Mouse (Mus musculus): ENCODE measurements around the gene Mcpt8. TPM values are rescaled to one million over a fixed set of nuclear protein-coding genes. Genes with fewer than 3 reads are reported as not detected.

Mcpt8 gene
- polyA plus RNA-seq (2012; rRNA removed) = not detected in 2 replicates

DNA sequence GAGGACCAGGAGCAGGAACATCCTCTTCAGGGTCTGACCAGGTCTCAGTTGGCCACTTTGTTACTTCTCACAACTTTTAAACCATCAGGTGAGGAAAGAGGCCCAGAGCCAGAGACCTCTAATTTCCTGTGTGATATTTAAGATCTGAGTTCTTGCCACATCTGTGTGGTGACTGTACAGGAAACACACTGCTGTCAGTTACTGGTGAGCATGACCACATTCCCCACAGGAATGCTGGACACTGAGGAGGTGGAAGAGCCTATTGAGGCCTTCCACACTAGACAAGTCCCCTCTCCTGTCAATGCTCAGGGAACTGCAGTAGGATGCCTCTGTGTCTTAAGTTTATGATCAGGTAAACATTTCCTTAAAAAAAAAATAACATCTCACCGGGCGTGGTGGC is at the start of gene Mcpt8:
Mcpt8 (minus strand) TSS at position 107 of the 400 bp plus-strand sequence.

GRCm38 (mm10) chr14:56132508-56132907 is 47.4 kb upstream of the Mcpt8 start, which contains the start of gene Gzmd:
Gene Gzmd (minus strand): TSS chr14:56132608.

GRCm38 (mm10) chr14:56120525-56120924 is 35.5 kb upstream of the Mcpt8 start, which contains the start of gene Gzme:
Gene Gzme (minus strand): TSS chr14:56120625.

DNA sequence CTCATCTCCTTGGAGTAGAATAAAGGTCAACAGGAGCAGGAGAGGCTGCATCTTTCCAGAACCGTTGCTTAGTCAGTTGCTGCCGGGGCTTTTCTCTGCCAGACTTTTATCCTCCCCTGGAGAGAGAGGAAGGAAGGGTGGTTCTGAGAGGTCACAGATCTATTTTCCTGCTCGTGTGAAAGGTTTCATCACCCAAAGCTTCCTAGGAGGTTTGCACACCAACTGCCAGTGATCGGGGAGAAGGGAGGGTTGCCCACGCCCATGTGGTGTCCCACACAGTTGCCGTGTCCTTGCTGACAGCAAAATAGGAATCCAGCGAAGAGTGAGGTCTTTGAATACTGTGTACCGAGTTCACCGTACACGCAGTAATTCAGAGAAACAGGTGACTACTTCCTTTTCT is 17.3 kb upstream of the Mcpt8 start, which contains the start of gene Ctsg:
Ctsg (minus strand) TSS at position 189 of the 400 bp plus-strand sequence.

GRCm38 (mm10) chr14:56062213-56062612 is 22.9 kb downstream of the Mcpt8 start, which contains the start of gene Mcpt4:
Gene Mcpt4 (minus strand): TSS chr14:56062313.

GRCm38 (mm10) chr14:56041792-56042191 is 43.3 kb downstream of the Mcpt8 start, which contains the start of gene Mcpt2:
Gene Mcpt2 (plus strand): TSS chr14:56042041.

Other genes with a start within 250 kb of the Mcpt8 start
- gene Nynrin, start 231.3 kb downstream of the Mcpt8 start, polyA plus RNA-seq (2012; rRNA removed) = 1.7 and 2.3 TPM in 2 replicates
- 0.11 and 0.34 TPM in 2 replicates for gene Cbln3, start 200.9 kb downstream of the Mcpt8 start, polyA plus RNA-seq (2012; rRNA removed)
- 13.9 and 14.7 TPM in 2 replicates for gene Khnyn, start 200.3 kb downstream of the Mcpt8 start, polyA plus RNA-seq (2012; rRNA removed)
- gene Sdr39u1, start 185.0 kb downstream of the Mcpt8 start, polyA plus RNA-seq (2012; rRNA removed) = 17.2 and 19.5 TPM in 2 replicates
- gene Cma1, start 140.6 kb downstream of the Mcpt8 start, polyA plus RNA-seq (2012; rRNA removed) = 1.3 and 3.1 TPM in 2 replicates
- not detected in 2 replicates for gene Cma2, start 134.3 kb downstream of the Mcpt8 start, polyA plus RNA-seq (2012; rRNA removed)
- gene Mcpt1, start 67.3 kb downstream of the Mcpt8 start, polyA plus RNA-seq (2012; rRNA removed) = 16.9 and 47.6 TPM in 2 replicates
- gene Mcpt9, start 54.8 kb downstream of the Mcpt8 start, polyA plus RNA-seq (2012; rRNA removed) = not detected in 2 replicates
- gene Mcpt2, start 43.2 kb downstream of the Mcpt8 start, polyA plus RNA-seq (2012; rRNA removed) = 7.9 and 8.6 TPM in 2 replicates
- 1.5 and 2.9 TPM in 2 replicates for gene Mcpt4, start 23.0 kb downstream of the Mcpt8 start, polyA plus RNA-seq (2012; rRNA removed)
- gene Ctsg, start 17.3 kb upstream of the Mcpt8 start, polyA plus RNA-seq (2012; rRNA removed) = not detected in 2 replicates
- not detected in 2 replicates for gene Gzme, start 35.4 kb upstream of the Mcpt8 start, polyA plus RNA-seq (2012; rRNA removed)
- gene Gzmd, start 47.3 kb upstream of the Mcpt8 start, polyA plus RNA-seq (2012; rRNA removed) = not detected in 2 replicates
- not detected in 2 replicates for gene Gzmg, start 74.3 kb upstream of the Mcpt8 start, polyA plus RNA-seq (2012; rRNA removed)
- gene Gzmn, start 89.3 kb upstream of the Mcpt8 start, polyA plus RNA-seq (2012; rRNA removed) = not detected in 2 replicates
- not detected in 2 replicates for gene Gzmf, start 126.1 kb upstream of the Mcpt8 start, polyA plus RNA-seq (2012; rRNA removed)
- not detected in 2 replicates for gene Gzmc, start 149.4 kb upstream of the Mcpt8 start, polyA plus RNA-seq (2012; rRNA removed)
- 0.08 and 0.09 TPM in 2 replicates for gene Gzmb, start 177.0 kb upstream of the Mcpt8 start, polyA plus RNA-seq (2012; rRNA removed)